Mouse (Mus musculus) monocyte, adult 5-6 weeks (primary cell): ENCODE results near the gene Rdx. TPM values are rescaled to one million over a fixed set of nuclear protein-coding genes. Genes with fewer than 3 reads are reported as not detected.

Experiments
- ATAC-seq: fragments of 153-309, 156-312 bp; replicated peaks from 2 replicates; pipeline ENCODE4 v1.8.0; 2017; ENCODE audit warnings: mild to moderate bottlenecking; ENCODE audit not compliant: low TSS enrichment, insufficient number of reproducible peaks, severe bottlenecking, poor library complexity, low FRiP score
- total RNA-seq: library from RNA; stranded (forward); fragments of 200-1000, 200-491, 200-594 nt; gene quantifications from 3 replicates; pipeline ENCODE4 v1.2.3, GENCODE M21; 2017

Rdx gene
- total RNA-seq, 1 experiment from 2014 or later, result 99.0 TPM

- no peak for ATAC-seq
Measured at GRCm38 (mm10) chr9:52102060-52102844, 55.3 kb downstream of the Rdx start.

GRCm38 (mm10) chr9:52103448-52104224 lies 56.7 kb downstream of the Rdx start:
- ATAC-seq, result no peak

- ATAC-seq, result no peak
Measured at GRCm38 (mm10) chr9:52104225-52104615, 57.2 kb downstream of the Rdx start.

- ATAC-seq, result no peak
Measured at GRCm38 (mm10) chr9:52105423-52105822, 58.5 kb downstream of the Rdx start.

GRCm38 (mm10) chr9:52107161-52107560 lies 60.2 kb downstream of the Rdx start:
- ATAC-seq, result no peak

GRCm38 (mm10) chr9:52110738-52111137 lies 63.8 kb downstream of the Rdx start:
- no peak for ATAC-seq

GRCm38 (mm10) chr9:52113091-52113490 lies 66.1 kb downstream of the Rdx start:
- ATAC-seq, result no peak

GRCm38 (mm10) chr9:52119212-52119611 lies 72.2 kb downstream of the Rdx start:
- ATAC-seq, result no peak

GRCm38 (mm10) chr9:52125225-52125624 lies 78.3 kb downstream of the Rdx start:
- no peak for ATAC-seq

- no peak for ATAC-seq
Measured at GRCm38 (mm10) chr9:52130348-52130747, 83.4 kb downstream of the Rdx start.

GRCm38 (mm10) chr9:52132771-52133170 lies 85.8 kb downstream of the Rdx start:
- no peak for ATAC-seq

Other genes with a start within 250 kb of the Rdx start
- 0.75 to 4.9 TPM in 2 of 3 replicates, not detected in the other for gene Fdx1, start 83.6 kb upstream of the Rdx start, total RNA-seq
- 3.9 to 5.5 TPM (median 4.3 TPM) in 3 replicates for gene Zc3h12c, start 121.4 kb downstream of the Rdx start, total RNA-seq